ENCODE assay signal across 9 mouse cellular contexts in the genomic region with DNA sequence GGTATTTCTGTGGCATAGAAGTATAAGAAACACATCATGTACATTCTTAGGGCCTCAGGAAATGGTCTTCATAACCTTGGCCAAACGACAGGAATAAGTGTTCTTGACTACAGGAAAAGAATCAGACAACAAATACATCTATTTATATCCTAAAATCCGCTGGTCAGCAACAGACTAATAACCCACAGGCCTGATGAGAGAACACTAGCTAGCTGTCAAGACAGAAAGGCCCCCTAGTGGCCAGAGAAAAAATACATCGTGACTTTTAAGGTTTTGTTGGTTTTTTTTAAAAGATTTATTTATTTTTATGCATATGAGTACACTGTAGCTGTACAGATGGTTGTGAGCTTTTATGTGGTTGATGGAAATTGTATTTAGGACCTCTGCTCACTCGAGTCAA. TPM values are rescaled to one million over a fixed set of nuclear protein-coding genes. Genes with fewer than 3 reads are reported as not detected.
DNase-seq lines count a peak whose midpoint lies in the region; ATAC-seq lines count a peak whose summit lies in the region.
"Had no signal": no experiment of that assay in that cellular context is flagged by ENCODE, and none has a peak within 500 bp of the region (broad histone marks: within the 10 kb centered on the region; RNA-seq: fewer than 3 reads in every experiment).

No protein-coding gene starts in this region.

- no peaks in the 10 kb centered on the region for H3K27me3 ChIP-seq in intestine, embryonic 15.5 days (replicated peaks)
- H3K27me3 ChIP-seq: midbrain, embryonic 12.5 days had no signal

- 42% methylated on average over 4 of the region's 4 CpGs for WGBS in intestine, embryonic 15.5 days

- no peak overlapping the region for H3K27ac ChIP-seq in intestine, embryonic 15.5 days
- H3K27ac ChIP-seq: midbrain, embryonic 12.5 days had no signal

- ATAC-seq in intestine, embryonic 15.5 days: peak; percentile 47; the same call in 1 of the 2 replicates

- peak; percentile 6 for DNase-seq in cerebellum, adult 11 months
- no peak for DNase-seq in cerebellum, postnatal 4 days (ENCODE audit: low spot score in 2 of 2)
- peak; percentile 19 to 37 for DNase-seq in left cerebral cortex, postnatal 25 days (ENCODE audit: low spot score in 2 of 2)
- no peak for DNase-seq in left cerebral cortex, adult 8-10 months (ENCODE audit: low spot score in 2 of 2)
- DNase-seq in ZHBTc4 (ENCODE audit: low read depth, low spot score): peak; percentile 67
- peak; percentile 9 for DNase-seq in thymus, postnatal 4 days
- DNase-seq in neural tube, embryonic 10.5 days (ENCODE audit: extremely low spot score, low spot score): no peak

- H3K9me3 ChIP-seq in intestine, embryonic 15.5 days: no peaks in the 10 kb centered on the region
- H3K9me3 ChIP-seq: midbrain, embryonic 12.5 days had no signal

- H3K4me2 ChIP-seq in intestine, embryonic 15.5 days (replicated peaks): no peak overlapping the region
- H3K4me2 ChIP-seq: midbrain, embryonic 12.5 days had no signal

- H3K4me3 ChIP-seq in intestine, embryonic 15.5 days (replicated peaks): no peak overlapping the region
- H3K4me3 ChIP-seq: midbrain, embryonic 12.5 days had no signal

- no peak overlapping the region for H3K9ac ChIP-seq in intestine, embryonic 15.5 days
- H3K9ac ChIP-seq: midbrain, embryonic 12.5 days had no signal

- H3K4me1 ChIP-seq in intestine, embryonic 15.5 days (replicated peaks): no peaks in the 10 kb centered on the region
- H3K4me1 ChIP-seq: midbrain, embryonic 12.5 days had no signal

- intact Hi-C loops in left cerebral cortex, postnatal 25 days (cut with DNase I): no loop called here

- H3K36me3 ChIP-seq in intestine, embryonic 15.5 days: peaks cover 8% of the 10 kb centered on the region

RNA-seq across cellular contexts. Expression of gene Nop58, which starts 35.1 kb away (rescaled TPM):
- 10 to 100 TPM; 53.4 to 56.1 TPM for total RNA-seq in left cerebral cortex, postnatal 25 days (2021)
- 10 to 100 TPM; 54.5 to 67.6 (median 58.9) TPM for total RNA-seq in left cerebral cortex, adult 8-10 months (2022)
- 240 and 279 TPM in 2 replicates for polyA plus RNA-seq in intestine, embryonic 15.5 days (2015; fragmentation: Nextera tagmentation; extraction: Ambion mirVana)

RNA-seq across cellular contexts. Expression of gene Bmpr2, which starts 43.3 kb away (rescaled TPM):
- 100 to 1,000 TPM in 1 of 2 experiments, 10 to 100 TPM in 1; 96.2 to 101 TPM for total RNA-seq in left cerebral cortex, postnatal 25 days (2021)
- total RNA-seq in left cerebral cortex, adult 8-10 months (2022): 10 to 100 TPM; 82.8 to 99.5 (median 90.6) TPM
- polyA plus RNA-seq in intestine, embryonic 15.5 days (2015; fragmentation: Nextera tagmentation; extraction: Ambion mirVana): 5.9 and 6.7 TPM in 2 replicates

RNA-seq across cellular contexts. Expression of gene Sumo1, which starts 49.3 kb away (rescaled TPM):
- total RNA-seq in left cerebral cortex, postnatal 25 days (2021): 100 to 1,000 TPM; 122 to 129 TPM
- 100 to 1,000 TPM; 108 to 122 (median 115) TPM for total RNA-seq in left cerebral cortex, adult 8-10 months (2022)
- 316 and 375 TPM in 2 replicates for polyA plus RNA-seq in intestine, embryonic 15.5 days (2015; fragmentation: Nextera tagmentation; extraction: Ambion mirVana)

Comparison
In these comparisons a context has a peak if more than half of its experiments do, and no peak if none do; other contexts are left out.
1. DNase-seq: peak in cerebellum, adult 11 months (single experiment), left cerebral cortex, postnatal 25 days (2 of 2), ZHBTc4 (single experiment) and thymus, postnatal 4 days (single experiment); none in cerebellum, postnatal 4 days (0 of 2), left cerebral cortex, adult 8-10 months (0 of 2) and neural tube, embryonic 10.5 days (single experiment).